In the genomic region with DNA sequence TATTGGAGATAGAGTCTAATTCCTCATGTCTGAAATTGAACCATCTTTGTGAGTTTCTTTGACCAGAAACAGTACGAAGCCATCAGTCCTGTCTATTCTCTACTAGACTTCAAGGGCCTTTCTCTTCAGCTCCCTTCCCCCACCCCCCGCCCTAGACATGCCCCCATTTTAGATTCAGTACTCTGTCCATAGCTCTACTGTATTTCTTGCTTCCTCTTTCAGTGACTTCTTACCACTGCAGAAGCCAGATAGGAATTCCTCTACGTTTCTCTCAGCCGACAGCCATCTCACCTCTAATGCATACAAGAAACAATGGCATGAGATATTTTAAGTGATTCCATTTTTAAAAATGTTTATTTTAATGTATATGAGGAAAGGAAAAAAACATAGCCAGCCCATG, we compare ENCODE assay signal across 24 mouse cellular contexts. TPM values are rescaled to one million over a fixed set of nuclear protein-coding genes. Genes with fewer than 3 reads are reported as not detected.
DNase-seq lines count a peak whose midpoint lies in the region; ATAC-seq and TF ChIP-seq lines count a peak whose summit lies in the region.
"Had no signal": no experiment of that assay in that cellular context is flagged by ENCODE, and none has a peak within 500 bp of the region (broad histone marks: within the 10 kb centered on the region; RNA-seq: fewer than 3 reads in every experiment).

No protein-coding gene starts in this region.

- H3K4me2 ChIP-seq in CH12.LX (ENCODE audit: insufficient read depth, low read depth, poor library complexity, severe bottlenecking): no peak overlapping the region
- H3K4me2 ChIP-seq: embryonic facial prominence, embryonic 13.5 days; forebrain, embryonic 12.5 days; heart, embryonic 11.5 days; hindbrain, embryonic 13.5 days; intestine, embryonic 15.5 days had no signal

- peak; percentile 49 to 73; a peak in 3 of 4 replicates for ATAC-seq in hematopoietic stem cell, adult 5-6 weeks (replicated peaks in 1 of 2; ENCODE audit: insufficient read depth in 1 of 2, low FRiP score in 2 of 2, low TSS enrichment in 1 of 2, low read depth in 1 of 2, poor library complexity in 2 of 2, severe bottlenecking in 2 of 2)
- ATAC-seq in neutrophil, adult 5-6 weeks (ENCODE audit: extremely low read depth, insufficient number of reproducible peaks, low FRiP score, poor library complexity, severe bottlenecking): peak; percentile 44; the same call in 1 of the 2 replicates
- no peak for ATAC-seq in cerebellum, adult (ENCODE audit: insufficient number of reproducible peaks, low FRiP score, low TSS enrichment)
- ATAC-seq: forebrain, embryonic 16.5 days; hindbrain, embryonic 16.5 days; intestine, embryonic 15.5 days had no signal

- dilution Hi-C loops in CH12.LX (cut with MboI; ENCODE audit: extremely low pct_ligation_motif_present, extremely low pct_unique_long_range_greater_than_20kb, low sequenced_read_pairs): no loop called here

- TF ChIP-seq RAD21 in CH12.LX (IDR thresholded peaks at IDR 0.05; ENCODE audit: low read depth, low read length): no peak

- peak; percentile 35 for DNase-seq in CH12.LX (ENCODE audit: extremely low read depth)
- DNase-seq in embryonic facial prominence, embryonic 10.5 days (ENCODE audit: low spot score): no peak
- no peak for DNase-seq in right cerebral cortex, postnatal 10 days (ENCODE audit: low spot score in 2 of 2)
- DNase-seq: adrenal gland, adult 8-10 months; adrenal gland, postnatal 25 days; cerebellum, adult 18-20 months; cerebellum, adult 9-10 months; cerebellum, postnatal 14 days; gastrocnemius, postnatal 36 days; heart, adult 11 months; kidney, adult 11 months had no signal

- no peak overlapping the region for H3K27ac ChIP-seq in CH12.LX (ENCODE audit: insufficient read depth, low read depth)
- H3K27ac ChIP-seq in embryonic facial prominence, embryonic 10.5 days (replicated peaks): no peak overlapping the region
- H3K27ac ChIP-seq: forebrain, embryonic 12.5 days; hindbrain, embryonic 10.5 days; hindbrain, embryonic 13.5 days; intestine, embryonic 15.5 days had no signal

- TF ChIP-seq EP300 in CH12.LX (IDR thresholded peaks at IDR 0.05; ENCODE audit: low read length): no peak

- no peaks in the 10 kb centered on the region for H3K27me3 ChIP-seq in CH12.LX (replicated peaks)
- H3K27me3 ChIP-seq in embryonic facial prominence, embryonic 10.5 days (replicated peaks; ENCODE audit: low read depth, poor library complexity, severe bottlenecking): no peaks in the 10 kb centered on the region
- H3K27me3 ChIP-seq: embryonic facial prominence, embryonic 13.5 days; forebrain, embryonic 12.5 days; hindbrain, embryonic 13.5 days; intestine, embryonic 15.5 days had no signal

- no peaks in the 10 kb centered on the region for H3K79me2 ChIP-seq in CH12.LX (replicated peaks; ENCODE audit: control insufficient read depth, extremely low read depth, insufficient read depth, poor library complexity, severe bottlenecking)

- H3K4me3 ChIP-seq in CH12.LX (replicated peaks in 1 of 3; ENCODE audit: low read depth in 2 of 3, low read length in 2 of 3, poor library complexity in 1 of 3): no peak overlapping the region
- no peak overlapping the region for H3K4me3 ChIP-seq in embryonic facial prominence, embryonic 10.5 days
- H3K4me3 ChIP-seq: embryonic facial prominence, embryonic 13.5 days; forebrain, embryonic 12.5 days; hindbrain, embryonic 10.5 days; hindbrain, embryonic 13.5 days; intestine, embryonic 15.5 days had no signal

- no peak for TF ChIP-seq CTCF in CH12.LX (conservative IDR thresholded peaks at IDR 0.05 in 1 of 2, IDR thresholded peaks at IDR 0.05 in 1 of 2; ENCODE audit: low read depth in 2 of 2, low read length in 2 of 2)

- peaks cover 7 to 46% of the 10 kb centered on the region in 2 experiments; a peak in 3 of 4 replicates for H3K4me1 ChIP-seq in CH12.LX (ENCODE audit: control insufficient read depth in 1 of 2, insufficient read depth in 2 of 2)
- H3K4me1 ChIP-seq in embryonic facial prominence, embryonic 10.5 days: no peaks in the 10 kb centered on the region
- H3K4me1 ChIP-seq: hindbrain, embryonic 10.5 days; hindbrain, embryonic 13.5 days; intestine, embryonic 15.5 days had no signal

- in situ Hi-C loops in CH12.LX (cut with MboI; ENCODE audit: low pct_ligation_motif_present, low pct_unique_long_range_greater_than_20kb, low sequenced_read_pairs): loop anchor here (25.0 kb wide), 1 partner anchor 876 kb away; a partner anchor contains a TSS

- H3K36me3 ChIP-seq in CH12.LX (replicated peaks in 1 of 2; ENCODE audit: control insufficient read depth in 1 of 2, insufficient read depth in 1 of 2, low read length in 1 of 2): no peaks in the 10 kb centered on the region
- no peaks in the 10 kb centered on the region for H3K36me3 ChIP-seq in embryonic facial prominence, embryonic 10.5 days (replicated peaks)
- H3K36me3 ChIP-seq: embryonic facial prominence, embryonic 13.5 days; forebrain, embryonic 12.5 days; hindbrain, embryonic 13.5 days; intestine, embryonic 15.5 days had no signal

- 78% methylated on average over 4 of the region's 4 CpGs for whole genome bisulfite sequencing in embryonic facial prominence, embryonic 10.5 days

- no peak for TF ChIP-seq POLR2A in CH12.LX (IDR thresholded peaks at IDR 0.05; ENCODE audit: low read depth, low read length)

- H3K9ac ChIP-seq in CH12.LX (ENCODE audit: insufficient read depth, low read depth): no peak overlapping the region; the same call in 1 of the 2 replicates
- H3K9ac ChIP-seq: embryonic facial prominence, embryonic 13.5 days; forebrain, embryonic 12.5 days; hindbrain, embryonic 13.5 days; intestine, embryonic 15.5 days had no signal

- no peaks in the 10 kb centered on the region for H3K9me3 ChIP-seq in CH12.LX (replicated peaks; ENCODE audit: low read length)
- H3K9me3 ChIP-seq in embryonic facial prominence, embryonic 10.5 days: no peaks in the 10 kb centered on the region
- H3K9me3 ChIP-seq: embryonic facial prominence, embryonic 13.5 days; forebrain, embryonic 12.5 days; hindbrain, embryonic 10.5 days; hindbrain, embryonic 13.5 days; intestine, embryonic 15.5 days had no signal

TF ChIP-seq in CH12.LX, 34 proteins besides CTCF, POLR2A, EP300 and RAD21:
- TF ChIP-seq GABPA (IDR thresholded peaks at IDR 0.05; ENCODE audit: insufficient replicate concordance, low read depth, low read length) (no peak), MEF2A (IDR thresholded peaks at IDR 0.05; ENCODE audit: borderline replicate concordance, low read depth, low read length) (no peak), ELF1 (IDR thresholded peaks at IDR 0.05; ENCODE audit: low read depth, low read length) (no peak), NRF1 (IDR thresholded peaks at IDR 0.05; ENCODE audit: low read depth, low read length) (no peak), TCF12 (IDR thresholded peaks at IDR 0.05; ENCODE audit: low read depth, low read length) (no peak), RCOR1 (conservative IDR thresholded peaks at IDR 0.05; ENCODE audit: low read depth, low read length) (no peak), MXI1 (IDR thresholded peaks at IDR 0.05; ENCODE audit: low read depth, low read length) (no peak), MYC (IDR thresholded peaks at IDR 0.05; ENCODE audit: low read depth, low read length) (no peak), E2F4 (IDR thresholded peaks at IDR 0.05; ENCODE audit: insufficient replicate concordance, low read depth, low read length) (no peak), NELFE (IDR thresholded peaks at IDR 0.05; ENCODE audit: low read depth, low read length) (no peak), ZMIZ1 (IDR thresholded peaks at IDR 0.05; ENCODE audit: low read depth, low read length) (no peak), KAT2A (IDR thresholded peaks at IDR 0.05; ENCODE audit: insufficient replicate concordance, low read length) (no peak), SMC3 (IDR thresholded peaks at IDR 0.05; ENCODE audit: low read depth, low read length) (no peak), MAFK (IDR thresholded peaks at IDR 0.05; ENCODE audit: insufficient replicate concordance, low read length) (no peak), USF2 (conservative IDR thresholded peaks at IDR 0.05; ENCODE audit: low read depth, low read length) (no peak), MAX (IDR thresholded peaks at IDR 0.05; ENCODE audit: low read length) (no peak), BHLHE40 (IDR thresholded peaks at IDR 0.05; ENCODE audit: low read depth, low read length) (no peak), TBP (conservative IDR thresholded peaks at IDR 0.05; ENCODE audit: low read depth, low read length) (no peak), JUN (IDR thresholded peaks at IDR 0.05; ENCODE audit: insufficient read depth, low read depth, low read length) (no peak), MAZ (IDR thresholded peaks at IDR 0.05; ENCODE audit: low read depth, low read length) (0 out of 2 replicates have a peak, but pooled peaks have one; percentile 24), ZKSCAN1 (IDR thresholded peaks at IDR 0.05; ENCODE audit: borderline replicate concordance, low read depth, low read length) (no peak), CHD2 (IDR thresholded peaks at IDR 0.05; ENCODE audit: low read length) (0 out of 2 replicates have a peak, but pooled peaks have one; percentile 19), IRF4 (IDR thresholded peaks at IDR 0.05; ENCODE audit: low read depth, low read length) (0 out of 2 replicates have a peak, but pooled peaks have one; percentile 14), ZC3H11A (IDR thresholded peaks at IDR 0.05; ENCODE audit: low read depth, low read length) (no peak), CHD1 (IDR thresholded peaks at IDR 0.05; ENCODE audit: low read depth, low read length) (no peak), USF1 (IDR thresholded peaks at IDR 0.05; ENCODE audit: low read depth, low read length) (no peak)
TF ChIP-seq in CH12.LX: peak in this region for 3.

RNA-seq across cellular contexts. Expression of a gene that starts 10.1 kb away (rescaled TPM):
- total RNA-seq in CH12.LX (2012; rRNA removed) (under 0.01 TPM in 1 of 2 replicates, not detected in the other), CH12.LX (2014; rRNA removed) (0.03 TPM in 1 of 2 replicates, not detected in the other)
- not detected in 2 replicates for polyA plus RNA-seq in CH12.LX (2012; ENCODE audit: insufficient read length, low read depth)
- total RNA-seq in hematopoietic stem cell, adult 5-6 weeks (2017): 0.35 and 1.1 TPM in 2 replicates
- 0.37 and 3.5 TPM in 2 replicates for total RNA-seq in neutrophil, adult 5-6 weeks (2017)
- 8.3 and 15.0 TPM in 2 replicates for polyA plus RNA-seq in embryonic facial prominence, embryonic 10.5 days (2016; fragmentation: Nextera tagmentation; extraction: Ambion mirVana)
- polyA plus RNA-seq: C2C12; erythroblast, embryonic 14.5 days had no signal
